Mouse (Mus musculus): ENCODE measurements at regions not wholly inside any gene's neighbourhood (a gene's known extent, or its start where the extent isn't known, plus 50 kb on each side); places are given as distances from the start of the nearest gene placed in this dataset.

DNA sequence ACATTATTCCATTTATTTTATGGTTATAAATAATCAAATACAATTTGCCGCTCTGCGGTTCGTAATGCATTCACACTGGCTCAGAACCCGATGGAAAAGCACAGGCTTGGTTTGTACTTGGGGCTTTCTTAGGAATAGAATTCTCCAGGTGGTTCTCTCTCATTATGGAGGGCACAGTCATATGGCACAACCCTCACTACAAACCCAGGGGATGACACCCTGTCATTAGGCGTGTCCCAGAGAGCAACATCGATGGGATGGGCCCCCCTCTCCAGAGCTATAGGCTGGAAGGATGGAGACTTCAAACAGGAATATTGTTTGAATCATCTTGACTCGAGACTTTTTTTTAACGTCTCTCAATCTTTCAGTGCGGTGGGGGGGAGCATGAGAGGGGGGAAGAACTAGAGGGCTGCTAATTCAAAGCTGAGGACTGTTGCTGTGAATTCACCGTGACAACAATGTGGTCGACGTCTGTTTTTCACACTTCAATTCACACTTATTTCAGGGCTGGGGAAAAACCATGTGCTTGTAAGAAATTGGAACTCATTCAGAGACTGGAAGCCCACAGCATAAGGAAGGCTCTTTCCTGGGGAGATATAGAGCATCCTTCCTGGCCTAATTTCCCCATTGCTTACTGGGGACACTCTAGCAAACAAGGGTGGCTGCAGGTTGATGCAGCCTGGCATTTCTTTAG is 399.9 kb upstream of the Nrp1 start:
- TF ChIP-seq MAX (IDR thresholded peaks at IDR 0.05; ENCODE audit: low read depth) (no peak), POLR2A (IDR thresholded peaks at IDR 0.05; ENCODE audit: insufficient read length, low read depth) (no peak), MYOG (IDR thresholded peaks at IDR 0.05; ENCODE audit: control insufficient read depth in 1 of 3, insufficient read depth in 1 of 3, insufficient read length in 2 of 3, low read depth in 2 of 3) (no peak), CEBPB (IDR thresholded peaks at IDR 0.05; ENCODE audit: insufficient read depth, poor library complexity, severe bottlenecking) (no peak), TCF12 (IDR thresholded peaks at IDR 0.05; ENCODE audit: insufficient read depth, poor library complexity, severe bottlenecking) (no peak), POLR2AphosphoS2 (IDR thresholded peaks at IDR 0.05; ENCODE audit: insufficient read length, low read depth) (no peak), MYOD1 (IDR thresholded peaks at IDR 0.05; ENCODE audit: control insufficient read depth in 1 of 3, insufficient read length in 2 of 3, low read depth in 2 of 3) (no peak), REST (IDR thresholded peaks at IDR 0.05; ENCODE audit: insufficient read depth, insufficient read length) (no peak)

Data from myocyte (in vitro differentiated cells).